Mouse (Mus musculus) small intestine, adult 2 months (tissue): ENCODE data around the gene Rps6kc1.

Experiments
- CTCF ChIP-seq: fragments of 200-500 bp; IDR thresholded peaks from 2 replicates; pipeline ENCODE4 v1.5.1; 2012; ENCODE audit warnings: low read depth, mild to moderate bottlenecking, control low read depth, inconsistent platforms, low read length, moderate library complexity, mixed read lengths; ENCODE audit not compliant: insufficient replicate concordance, insufficient read length; ENCODE audit errors: extremely low read depth
- POLR2A ChIP-seq: fragments of 200-500 bp; IDR thresholded peaks from 2 replicates; pipeline ENCODE4 v1.6.1; 2012; ENCODE audit warnings: low read depth, mild to moderate bottlenecking, control low read depth, inconsistent platforms, low read length, moderate library complexity

DNA sequence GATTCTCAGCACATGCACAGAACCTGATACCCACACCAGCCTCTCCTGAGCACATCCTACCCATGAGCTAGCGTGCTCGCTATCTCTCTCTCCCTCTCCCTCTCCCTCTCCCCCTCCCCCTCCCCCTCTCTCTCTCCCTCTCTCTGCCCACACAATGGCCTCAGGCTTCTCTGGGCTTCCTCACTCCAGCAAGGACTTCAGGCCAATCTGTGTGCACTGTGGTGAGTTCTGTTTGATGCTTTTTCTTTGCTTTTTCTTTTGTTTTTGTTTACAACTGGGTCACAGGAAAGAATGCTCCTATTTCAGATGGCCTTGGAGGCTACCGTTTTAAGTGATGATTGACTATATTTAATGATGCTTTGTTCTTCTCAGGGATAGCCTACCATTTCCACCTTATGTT, 62.9 kb downstream of the Rps6kc1 start:
- TF ChIP-seq CTCF, result no peak
- TF ChIP-seq POLR2A, result no peak
